Mouse (Mus musculus): Measurements from ENCODE around the gene Sdhaf2. TPM values are rescaled to one million over a fixed set of nuclear protein-coding genes. Genes with fewer than 3 reads are reported as not detected.

The Sdhaf2 gene
- polyA plus RNA-seq, 1 experiment: 42.2 TPM

- Histone ChIP-seq H3K36me3 (ENCODE audit: control insufficient read depth, insufficient read depth, low read length) (no peaks in the 10 kb centered on the region), H3K4me3 (ENCODE audit: control insufficient read depth, insufficient read depth, low read length) (no peak overlapping the region), H3K27ac (ENCODE audit: control insufficient read depth, insufficient read depth, low read length) (no peak overlapping the region), H3K27me3 (ENCODE audit: control insufficient read depth, insufficient read depth, low read length) (peaks cover 15% of the 10 kb centered on the region), H3K4me1 (replicated peaks; ENCODE audit: control insufficient read depth, insufficient read depth, low read length) (no peaks in the 10 kb centered on the region; the same call in 1 of the 2 replicates)
- WGBS: 63% methylated on average over 3 of the region's 3 CpGs
- no peak for DNase-seq
- no peak for TF ChIP-seq CTCF (IDR thresholded peaks at IDR 0.05; ENCODE audit: borderline replicate concordance, control insufficient read depth, extremely low read depth, insufficient read depth, low read length, poor library complexity)
- no peak for TF ChIP-seq POLR2A (IDR thresholded peaks at IDR 0.05; ENCODE audit: control insufficient read depth, extremely low read depth, insufficient read depth, low read length, poor library complexity)
Measured at GRCm38 (mm10) chr19:10455437-10455806, 70.5 kb downstream of the Sdhaf2 start.

GRCm38 (mm10) chr19:10454718-10455436, 71.1 kb downstream of the Sdhaf2 start:
- TF ChIP-seq POLR2A (IDR thresholded peaks at IDR 0.05; ENCODE audit: control insufficient read depth, extremely low read depth, insufficient read depth, low read length, poor library complexity) (no peak), CTCF (IDR thresholded peaks at IDR 0.05; ENCODE audit: borderline replicate concordance, control insufficient read depth, extremely low read depth, insufficient read depth, low read length, poor library complexity) (no peak)
- WGBS: 71% methylated on average over 4 of the region's 4 CpGs
- no peak overlapping the region for H3K27ac ChIP-seq (ENCODE audit: control insufficient read depth, insufficient read depth, low read length)
- no peak overlapping the region for H3K4me3 ChIP-seq (ENCODE audit: control insufficient read depth, insufficient read depth, low read length)
- no peaks in the 10 kb centered on the region; the same call in 1 of the 2 replicates for H3K4me1 ChIP-seq (replicated peaks; ENCODE audit: control insufficient read depth, insufficient read depth, low read length)
- H3K27me3 ChIP-seq (ENCODE audit: control insufficient read depth, insufficient read depth, low read length): peaks cover 15% of the 10 kb centered on the region
- no peak for DNase-seq
- H3K36me3 ChIP-seq (ENCODE audit: control insufficient read depth, insufficient read depth, low read length): no peaks in the 10 kb centered on the region

Other genes with a start within 250 kb of the Sdhaf2 start
- gene Dagla, start 221.3 kb downstream of the Sdhaf2 start, polyA plus RNA-seq (2012; rRNA removed): 3.0 and 3.2 TPM in 2 replicates
- 1.8 and 2.7 TPM in 2 replicates for gene Syt7, start 137.1 kb downstream of the Sdhaf2 start, polyA plus RNA-seq (2012; rRNA removed)
- 0.42 and 0.59 TPM in 2 replicates for gene Lrrc10b, start 68.7 kb downstream of the Sdhaf2 start, polyA plus RNA-seq (2012; rRNA removed)
- 2.0 and 2.1 TPM in 2 replicates for gene Ppp1r32, start 43.2 kb downstream of the Sdhaf2 start, polyA plus RNA-seq (2012; rRNA removed)
- 106 and 113 TPM in 2 replicates for gene Cpsf7, start 876 bp downstream of the Sdhaf2 start, polyA plus RNA-seq (2012; rRNA removed)
- 14.8 and 22.2 TPM in 2 replicates for gene Tmem216, start 30.1 kb upstream of the Sdhaf2 start, polyA plus RNA-seq (2012; rRNA removed)
- 87.9 and 93.7 TPM in 2 replicates for gene Cyb561a3, start 51.0 kb upstream of the Sdhaf2 start, polyA plus RNA-seq (2012; rRNA removed)
- 18.7 and 20.6 TPM in 2 replicates for gene Tmem138, start 51.2 kb upstream of the Sdhaf2 start, polyA plus RNA-seq (2012; rRNA removed)
- gene Ddb1, start 79.2 kb upstream of the Sdhaf2 start, polyA plus RNA-seq (2012; rRNA removed): 154 and 156 TPM in 2 replicates
- 17.3 and 20.2 TPM in 2 replicates for gene Tkfc, start 79.5 kb upstream of the Sdhaf2 start, polyA plus RNA-seq (2012; rRNA removed)
- 3.1 and 4.7 TPM in 2 replicates for gene Vwce, start 108.1 kb upstream of the Sdhaf2 start, polyA plus RNA-seq (2012; rRNA removed)
- gene Pga5, start 151.9 kb upstream of the Sdhaf2 start, polyA plus RNA-seq (2012; rRNA removed): 0.46 and 0.59 TPM in 2 replicates
- gene Vps37c, start 162.6 kb upstream of the Sdhaf2 start, polyA plus RNA-seq (2012; rRNA removed): 38.2 and 40.4 TPM in 2 replicates
- gene Cd5, start 212.9 kb upstream of the Sdhaf2 start, polyA plus RNA-seq (2012; rRNA removed): 250 and 282 TPM in 2 replicates

Data from thymus, adult 2 months (tissue).